Mouse (Mus musculus): ENCODE data around the gene Ss18l1.

Gene Ss18l1

DNA sequence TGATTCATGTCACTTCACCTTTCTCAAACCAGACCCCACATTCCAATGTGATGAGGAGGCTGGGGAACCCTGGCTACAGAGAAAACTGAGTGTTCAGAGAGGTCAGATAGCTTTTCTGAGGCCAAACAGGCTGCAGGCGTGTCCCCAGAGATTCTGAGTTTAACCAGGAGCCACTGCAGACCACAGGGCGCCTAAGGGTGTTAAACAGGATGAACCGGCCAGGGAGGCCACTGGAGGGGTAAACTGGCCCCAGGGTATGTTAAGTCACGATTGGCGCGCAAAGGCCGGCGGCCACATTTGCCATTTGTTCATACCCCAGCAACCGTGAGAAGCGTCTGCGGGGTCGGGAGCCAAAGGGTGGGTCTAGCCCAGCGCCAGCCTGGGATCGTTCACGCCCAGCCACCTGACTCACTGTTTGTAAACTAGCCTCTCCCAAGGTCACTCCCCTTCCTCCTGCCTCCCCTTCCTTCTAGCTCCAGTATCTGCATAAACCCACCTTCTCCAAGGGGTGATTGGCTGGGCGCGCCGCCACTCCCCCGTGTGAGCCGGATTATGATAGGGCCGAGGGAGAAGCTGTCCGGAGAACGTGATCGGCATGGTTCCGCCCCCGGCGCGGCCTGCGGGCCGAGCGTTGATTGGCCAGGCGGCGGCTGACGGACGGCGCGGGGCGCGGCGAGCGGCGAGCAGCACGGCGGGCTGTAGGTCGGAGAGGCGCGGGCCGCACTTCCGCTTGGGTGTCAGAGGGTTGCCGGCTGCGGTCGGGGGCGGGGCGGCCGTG lies 76.5 kb downstream of the Ss18l1 start, which contains the start of gene Osbpl2:
TSS of gene Osbpl2 (plus strand) at position 646 of the 778 bp plus-strand sequence.
- DNase-seq (ENCODE audit: low spot score) = peak; percentile 98

Measured in left cerebral cortex, adult 11 months (tissue).